Mouse (Mus musculus) large intestine, adult 2 months (tissue): Measurements from ENCODE around the gene Tubg1. TPM values are rescaled to one million over a fixed set of nuclear protein-coding genes. Genes with fewer than 3 reads are reported as not detected.
A peak's percentile ranks its signal among the peaks of the same experiment; 100 is the strongest.

Source experiments
- DNase-seq: peaks from one replicate; pipeline ENCODE4 v3.0.0-alpha.2; 2012; ENCODE audit warnings: low read depth, low spot score
- WGBS: fragments of 180-500 bp; shearing (Covaris S2); methylation state at CpG from one replicate; pipeline ENCODE4 v1.1.7; 2018; 5-methylcytosine and 5-hydroxymethylcytosine counted together
- polyA plus RNA-seq: library from polyadenylated mRNA; depleted of rRNA; stranded (reverse); fragments of >200 nt; gene quantifications from 2 replicates; pipeline ENCODE4 v1.2.3, GENCODE M21; 2012

The Tubg1 gene
- polyA plus RNA-seq, 1 experiment: 17.8 TPM

DNA sequence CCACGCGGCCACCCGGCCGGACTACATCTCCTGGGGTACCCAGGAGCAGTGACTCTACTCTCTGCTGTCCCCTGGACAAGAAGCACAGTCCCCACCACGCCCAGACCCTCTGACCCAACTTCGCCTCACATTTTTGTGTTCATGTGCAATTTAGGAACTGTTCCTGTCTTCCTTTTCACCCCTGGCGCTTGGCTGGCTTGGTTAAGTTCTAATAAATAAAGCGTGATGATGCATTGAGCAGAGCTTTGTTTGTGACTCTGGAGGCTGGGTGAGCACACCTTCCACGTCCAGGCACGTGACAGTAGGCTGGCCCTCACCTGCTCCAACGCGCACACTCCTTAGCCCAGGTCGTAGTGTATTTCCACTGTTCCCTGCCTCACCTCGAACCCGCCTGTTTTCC is 41.8 kb downstream of the Tubg1 start:
- no peak for DNase-seq
- 90% methylated on average over 15 of the region's 15 CpGs for WGBS

DNA sequence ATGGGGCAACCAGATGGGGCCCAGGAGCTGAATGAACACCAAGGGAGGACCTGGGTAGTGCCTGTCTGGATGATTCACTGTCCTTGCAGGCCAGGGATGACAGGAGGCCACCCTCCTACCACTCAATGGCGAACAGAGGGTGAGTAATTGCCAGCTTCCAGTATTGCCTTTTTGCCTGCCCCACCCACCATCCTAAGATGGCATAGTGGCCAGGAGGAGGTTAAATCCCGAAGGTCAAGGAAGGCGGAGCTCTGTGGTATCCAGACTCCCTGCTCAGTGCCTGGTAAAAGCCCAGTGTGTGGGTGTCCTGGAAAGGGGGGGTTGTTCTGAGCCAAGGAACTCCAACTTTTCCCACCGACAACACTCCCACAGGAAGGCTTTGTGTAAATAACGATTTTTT is 42.6 kb downstream of the Tubg1 start:
- 42% methylated on average over 5 of the region's 5 CpGs for WGBS
- DNase-seq: no peak

DNA sequence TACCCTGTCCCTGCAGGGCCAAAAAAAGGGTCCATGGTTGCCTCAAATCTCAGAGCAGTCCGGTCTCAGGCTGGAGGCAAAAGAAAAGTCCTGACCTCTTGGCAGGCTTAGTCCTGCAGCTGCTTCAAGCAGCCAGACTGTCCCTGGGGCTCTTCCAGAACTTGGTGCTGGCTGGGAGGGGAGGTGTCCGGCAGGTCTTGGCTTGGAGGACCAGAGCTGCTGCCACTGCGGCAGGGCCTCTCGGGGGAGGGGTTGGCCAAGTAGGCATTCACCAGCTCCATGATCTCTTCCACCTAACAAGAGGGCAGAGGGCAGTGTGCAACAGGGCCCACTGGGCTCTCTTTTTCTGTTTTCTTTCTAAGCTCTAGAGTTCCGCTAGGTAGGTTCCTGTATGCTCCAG is 43.0 kb downstream of the Tubg1 start:
- DNase-seq: no peak
- 65% methylated on average over 5 of the region's 5 CpGs for WGBS

DNA sequence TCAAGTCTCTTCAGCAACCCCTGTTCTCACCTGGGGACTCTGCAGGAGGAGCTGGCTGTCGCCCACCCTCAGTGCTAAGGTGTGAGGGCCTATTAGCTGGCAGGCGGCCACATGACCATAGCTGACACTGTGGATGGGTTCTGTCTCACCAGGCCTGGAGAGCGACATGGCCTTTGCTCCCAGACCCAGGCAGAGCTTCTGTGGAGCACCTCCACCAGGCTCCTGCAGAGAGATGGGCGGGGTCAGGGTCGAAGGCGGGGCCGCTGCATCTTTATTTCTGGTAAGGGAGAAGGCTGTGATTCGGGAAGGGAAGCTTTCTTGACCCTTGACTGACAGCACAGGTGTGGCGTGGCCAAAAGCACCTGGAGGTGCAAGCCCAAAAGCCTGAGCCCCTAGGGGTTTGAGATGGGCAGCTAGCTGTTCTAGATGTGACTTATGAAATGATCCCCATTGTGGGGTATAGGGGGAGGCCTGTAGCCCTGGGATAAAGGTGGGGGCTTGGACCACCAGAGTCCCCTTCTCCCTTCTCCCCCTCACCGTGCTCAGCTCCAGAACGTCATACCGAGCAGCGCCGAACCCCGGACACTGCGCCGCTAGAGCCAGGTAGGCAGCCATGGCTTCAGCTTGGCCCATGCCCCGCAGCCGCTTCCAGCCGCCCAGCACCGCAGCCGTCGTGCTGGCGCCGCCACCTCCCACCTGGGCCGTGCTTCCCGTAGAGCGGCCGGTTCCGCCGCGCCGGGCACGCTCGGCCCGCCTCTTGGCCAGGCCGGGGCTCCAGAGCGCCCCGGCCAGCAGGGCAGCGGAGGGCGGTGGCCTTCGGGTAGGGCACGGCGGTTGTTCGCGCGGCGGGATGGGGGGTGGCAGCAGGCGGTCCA is 44.0 kb downstream of the Tubg1 start:
- 81% methylated on average over 49 of the region's 49 CpGs for WGBS
- no peak for DNase-seq

DNA sequence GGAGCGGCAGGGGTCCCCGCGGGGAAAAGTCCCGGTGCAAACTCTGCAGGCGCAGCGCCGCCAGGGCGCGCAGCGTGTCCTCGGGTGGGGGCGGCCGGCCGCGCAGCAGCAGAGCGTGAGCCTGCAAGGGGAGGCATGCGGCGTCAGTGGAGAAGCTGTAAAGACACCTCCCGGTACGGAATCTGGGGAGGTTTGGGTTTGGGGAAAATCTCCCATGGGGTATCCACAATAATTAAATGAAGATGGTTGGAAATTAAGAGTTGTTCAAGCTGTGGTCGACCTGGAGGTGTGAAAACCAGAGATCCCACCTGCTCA is 44.6 kb downstream of the Tubg1 start:
- 82% methylated on average over 21 of the region's 21 CpGs for WGBS
- DNase-seq: no peak

DNA sequence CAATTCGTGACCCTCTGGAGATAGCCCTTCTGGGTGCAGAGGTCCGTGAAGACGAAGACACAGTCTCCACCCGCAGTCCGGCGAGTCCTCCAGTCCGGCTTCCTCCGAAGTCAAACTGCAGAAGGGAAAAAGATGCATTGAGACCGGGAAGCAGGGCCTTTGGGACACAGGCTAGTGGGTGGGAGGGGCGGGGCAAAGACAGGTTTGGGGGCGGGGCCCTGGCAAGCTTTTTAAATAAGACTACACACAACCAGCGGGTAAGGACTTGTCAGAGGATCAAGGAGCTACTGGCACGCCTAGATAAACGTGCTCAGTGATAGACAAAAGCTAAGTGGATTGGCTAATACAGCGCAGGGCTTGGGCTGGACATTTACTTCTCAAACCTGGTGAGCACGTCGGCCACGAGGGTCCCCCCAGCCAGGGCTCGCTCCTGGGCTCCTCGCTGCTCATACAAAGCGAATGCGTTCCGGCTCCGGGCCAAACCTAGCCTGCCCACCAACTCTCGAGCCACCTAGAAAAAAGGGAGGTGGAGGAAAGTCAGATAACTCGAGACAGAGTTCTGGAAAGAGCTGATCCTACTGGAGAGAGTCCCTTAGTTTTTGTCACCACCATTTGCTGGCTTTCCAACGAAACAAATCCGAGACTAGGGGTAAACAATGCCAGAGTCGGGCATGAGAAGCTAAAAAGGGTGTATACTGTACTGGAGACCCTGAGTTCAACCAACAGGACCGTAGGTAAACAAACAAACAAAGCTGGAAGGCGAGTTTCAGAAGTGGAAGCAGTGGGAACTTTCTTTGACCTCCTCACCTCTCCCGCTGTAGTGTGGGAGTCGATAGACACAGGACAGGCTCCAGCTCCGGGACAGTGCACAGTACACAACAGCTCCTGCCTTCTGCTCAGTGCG is 45.2 kb downstream of the Tubg1 start:
- 75% methylated on average over 35 of the region's 35 CpGs for WGBS
- no peak for DNase-seq

DNA sequence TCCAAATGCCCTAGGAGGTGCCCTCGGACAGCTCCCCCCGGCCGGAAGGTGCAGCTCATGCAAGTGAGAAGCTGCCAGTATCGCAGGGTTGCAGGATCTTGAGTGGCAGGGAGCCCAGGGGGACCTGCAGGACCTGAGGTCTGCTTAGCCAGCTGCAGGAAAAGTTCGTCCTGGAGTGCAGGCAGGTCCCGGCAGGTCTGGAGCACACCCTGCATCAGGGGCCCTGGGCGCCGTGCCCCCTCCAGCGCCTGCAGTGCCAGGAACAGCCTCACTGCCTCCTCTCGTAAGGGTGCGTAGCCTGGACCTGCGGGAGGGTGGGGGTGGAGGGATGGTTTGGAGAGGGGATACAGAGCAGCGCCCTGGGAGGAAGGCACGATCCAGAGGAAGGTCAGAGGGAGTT is 46.6 kb downstream of the Tubg1 start:
- WGBS: 94% methylated on average over 14 of the region's 14 CpGs
- no peak for DNase-seq

DNA sequence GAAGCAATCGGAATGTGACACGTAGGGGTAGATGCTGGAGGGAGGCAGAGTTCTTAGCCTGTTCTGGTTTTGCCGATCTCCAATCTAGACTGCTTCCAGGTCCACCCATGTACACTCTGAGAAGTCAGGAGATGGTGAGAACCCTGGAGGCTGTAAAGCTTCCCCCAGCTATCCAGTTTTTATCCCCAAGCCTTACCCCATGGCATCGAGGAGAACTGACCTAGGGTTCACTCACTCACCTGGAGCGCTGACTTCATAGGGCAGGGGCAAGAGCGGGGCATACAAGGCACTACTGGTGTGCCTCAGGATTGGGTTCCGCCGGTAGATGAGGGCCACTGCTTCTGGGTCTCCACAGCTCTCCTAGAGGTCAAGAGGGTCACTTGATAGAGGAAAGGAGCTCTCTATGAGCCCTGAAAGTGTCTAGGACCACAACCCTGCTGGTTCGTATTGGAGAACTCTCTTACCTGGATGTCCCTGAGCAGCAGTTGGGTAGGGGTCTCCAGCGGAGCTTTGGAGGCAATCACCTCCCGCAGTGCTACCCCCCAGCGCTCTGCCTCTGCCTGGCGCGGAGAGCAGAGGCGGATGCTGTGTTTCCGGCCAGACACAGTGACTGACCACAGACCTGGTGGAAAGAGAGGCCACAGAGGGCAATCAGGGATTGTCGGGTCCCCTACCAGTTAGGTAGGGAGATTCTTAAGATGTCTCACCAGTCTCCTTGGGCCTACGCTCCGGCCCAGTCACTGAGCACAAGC is 47.6 kb downstream of the Tubg1 start:
- DNase-seq: no peak
- 89% methylated on average over 19 of the region's 19 CpGs for WGBS

DNA sequence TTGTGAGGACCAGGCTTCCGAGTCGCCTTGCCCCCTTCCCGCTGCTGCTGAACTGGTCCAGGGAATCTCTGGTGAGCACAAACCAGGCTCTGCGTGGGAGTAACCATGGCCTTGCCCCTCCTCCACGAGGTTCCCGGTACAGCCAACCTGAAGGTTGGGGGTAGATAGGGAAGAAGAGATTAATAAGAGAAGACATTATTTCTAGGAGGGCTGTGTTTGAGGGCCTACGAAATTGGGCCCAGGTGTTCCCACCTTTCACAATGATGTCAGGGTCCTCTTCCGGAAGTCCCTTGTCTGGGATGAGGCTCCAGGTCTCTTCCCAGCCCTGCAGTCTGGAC is 48.2 kb downstream of the Tubg1 start:
- 81% methylated on average over 8 of the region's 8 CpGs for WGBS
- DNase-seq: no peak

DNA sequence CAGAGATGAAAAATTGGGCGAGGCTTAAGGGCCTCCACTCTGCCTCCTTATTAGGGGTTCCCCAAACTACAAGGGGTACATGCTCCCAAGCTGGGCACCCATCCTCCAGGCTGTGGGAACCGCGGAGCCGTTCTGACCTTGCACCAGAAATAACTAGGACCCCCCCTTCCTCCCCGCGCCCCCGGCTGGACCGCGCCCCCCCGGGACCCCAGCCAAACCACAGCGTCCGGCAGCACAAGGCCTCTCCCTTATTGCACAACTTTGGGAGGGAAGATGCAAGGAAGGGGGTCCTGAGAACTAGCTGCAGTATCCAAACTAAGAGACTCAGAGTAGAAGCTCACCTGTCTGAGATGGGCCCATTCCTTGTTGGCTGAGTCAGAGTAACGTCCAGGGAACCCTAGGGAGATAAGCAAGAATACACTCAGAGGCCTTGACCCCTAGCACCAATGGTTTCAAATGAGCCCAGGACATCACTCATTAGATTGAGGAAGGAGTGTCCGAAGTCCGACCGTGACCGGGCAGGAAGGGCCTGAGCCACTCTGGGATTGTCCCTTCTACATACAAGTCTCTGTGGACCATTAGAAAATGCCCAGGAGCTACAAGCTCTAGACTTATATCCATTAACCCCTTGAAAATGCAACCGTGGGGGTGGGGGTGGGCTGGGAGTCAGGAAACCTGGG is 48.7 kb downstream of the Tubg1 start:
- 53% methylated on average over 18 of the region's 18 CpGs for WGBS
- DNase-seq: no peak

DNA sequence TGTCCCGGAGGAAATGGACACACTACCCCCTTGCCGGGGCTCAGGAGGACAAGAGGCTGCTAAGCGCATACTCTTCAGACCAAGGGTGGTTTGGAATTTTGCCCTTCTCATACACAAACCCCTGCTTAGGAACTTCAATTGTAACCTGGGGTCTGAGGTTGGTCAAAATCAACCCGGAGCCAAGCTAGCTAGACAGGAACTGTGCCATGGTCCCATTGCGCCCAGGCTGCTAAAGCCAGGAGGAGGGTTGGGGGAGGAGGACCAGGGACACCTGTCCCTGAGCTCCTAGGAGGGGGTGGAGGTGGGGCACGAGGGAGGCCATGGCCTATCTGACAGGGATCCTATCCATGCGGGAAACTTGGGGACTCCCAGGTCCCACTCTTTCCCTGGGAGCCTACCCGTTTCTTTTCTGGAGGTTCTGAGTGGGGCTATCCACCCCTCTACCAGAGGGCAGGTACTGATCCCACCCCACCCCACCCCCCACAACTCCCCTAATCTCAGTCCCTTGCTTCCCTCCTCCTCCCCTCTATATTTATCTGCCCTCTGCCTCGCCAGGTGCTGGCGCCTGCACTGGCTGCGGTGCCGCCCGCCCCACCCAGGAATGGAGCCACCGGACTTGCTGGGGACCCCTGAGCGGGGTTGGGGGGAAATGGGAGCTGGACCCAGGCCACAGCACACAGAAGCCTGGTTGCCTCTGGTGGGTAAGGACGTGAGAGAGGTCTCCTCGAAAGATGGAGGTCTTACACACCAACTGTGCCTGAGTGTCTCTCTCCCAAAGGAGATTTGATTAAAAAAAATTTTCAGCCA is 49.8 kb downstream of the Tubg1 start:
- DNase-seq: no peak
- 12% methylated on average over 17 of the region's 17 CpGs for WGBS

DNA sequence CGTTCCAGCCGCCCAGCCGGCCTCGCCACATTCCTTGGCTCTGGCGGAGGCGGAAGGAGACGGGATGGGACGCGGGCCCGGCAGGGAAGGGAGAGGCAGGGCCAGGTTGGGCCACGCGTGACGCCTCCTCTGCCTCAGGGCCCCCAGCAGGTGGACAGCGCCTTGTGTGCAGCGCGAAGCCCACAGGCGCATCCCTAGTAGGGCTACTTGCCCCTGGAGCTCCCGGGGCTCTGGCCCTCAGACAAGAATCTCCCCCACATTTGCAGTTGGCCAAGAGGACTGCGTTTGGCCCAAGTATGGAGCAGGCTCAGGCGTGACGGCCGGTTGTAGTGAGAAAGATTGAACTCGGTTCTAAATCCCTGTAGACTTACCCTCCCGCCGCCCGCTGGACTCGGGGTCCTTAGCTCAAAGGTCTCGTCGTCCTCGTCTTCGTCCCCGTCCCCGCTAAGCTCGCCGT is 50.6 kb downstream of the Tubg1 start, which contains the start of gene Cntnap1:
TSS of gene Cntnap1 (plus strand) at position 170 of the 457 bp plus-strand sequence.
- DNase-seq: no peak
- under 1% methylated on average over 35 of the region's 35 CpGs for WGBS

DNA sequence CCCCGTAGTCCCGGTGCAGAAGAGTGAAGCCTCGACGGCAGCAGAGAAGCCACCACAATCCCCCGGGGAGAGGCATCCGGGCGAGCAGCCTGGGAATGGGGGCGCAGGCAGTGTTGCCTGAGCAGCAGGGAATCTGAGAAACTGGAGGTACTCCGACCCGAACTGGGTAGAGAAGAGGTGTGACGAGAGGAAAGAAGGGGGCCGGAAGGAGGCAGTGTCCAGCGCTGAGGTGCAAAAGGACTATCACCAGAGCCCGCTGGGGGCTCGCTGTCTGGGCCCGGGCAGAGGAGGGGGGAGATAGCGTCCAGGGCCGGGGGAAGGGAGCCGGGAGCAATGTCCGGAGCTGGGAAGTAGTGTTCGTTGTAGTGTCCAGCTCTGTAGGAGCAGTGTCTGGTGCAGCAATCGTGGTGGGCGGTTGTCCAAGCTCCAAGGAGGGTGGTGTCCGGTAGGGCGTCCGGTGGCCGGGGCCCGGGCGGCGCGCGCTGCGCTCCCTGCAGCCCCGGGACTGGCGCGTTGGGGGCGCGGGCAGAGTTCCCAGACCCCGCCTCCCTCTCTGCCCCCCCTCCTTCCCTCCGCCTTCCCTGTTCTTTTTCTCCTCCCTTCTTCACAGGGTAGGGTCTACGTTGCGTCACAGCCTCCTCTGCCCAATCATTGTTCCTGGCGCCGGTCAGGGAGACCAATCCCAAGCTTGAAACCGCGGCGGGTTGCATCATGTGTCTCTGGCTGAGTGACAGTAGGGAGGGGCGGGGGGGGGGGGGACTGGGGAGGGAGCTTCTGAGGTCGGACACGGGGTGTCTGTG is 51.3 kb downstream of the Tubg1 start, which contains the start of gene Plekhh3:
TSS of gene Plekhh3 (minus strand) at position 541 of the 800 bp plus-strand sequence.
- WGBS: under 1% methylated on average over 48 of the region's 50 CpGs
- DNase-seq: peak; percentile 89

DNA sequence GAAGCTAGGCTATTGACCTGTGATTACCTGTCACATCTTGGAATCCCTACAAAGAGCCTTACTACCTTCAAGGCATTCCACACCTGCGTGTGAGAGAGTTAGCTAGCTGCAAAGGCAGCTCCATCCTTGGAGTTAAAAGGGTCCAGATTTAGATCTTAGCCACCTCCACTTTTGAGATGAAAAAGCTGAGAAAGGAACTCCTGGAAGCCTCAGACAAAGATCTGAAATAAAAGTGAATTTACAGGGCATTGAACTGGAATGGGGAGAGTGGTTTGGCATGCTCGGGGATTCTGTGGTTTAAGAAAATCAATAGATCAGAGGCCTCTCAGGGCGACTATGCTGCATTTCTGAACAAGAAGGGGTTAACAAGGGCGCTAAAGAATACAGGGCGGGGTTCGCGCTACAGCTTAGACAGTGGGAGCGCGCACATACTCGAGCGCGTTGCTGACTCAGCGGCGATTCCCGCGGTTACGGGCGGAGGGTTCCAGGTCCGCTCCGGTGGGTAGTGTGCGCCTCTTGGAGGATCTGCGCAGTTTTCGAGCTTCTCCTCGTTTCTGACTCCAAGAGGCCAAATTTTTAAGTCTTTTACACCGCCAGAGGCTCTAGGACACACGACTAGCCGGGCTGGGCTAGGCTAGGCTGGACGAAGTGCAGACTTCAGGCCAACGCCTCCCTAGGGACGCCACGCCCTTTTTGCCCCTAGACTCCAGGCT is 52.1 kb downstream of the Tubg1 start:
- WGBS: 1% methylated on average over 31 of the region's 31 CpGs
- peak; percentile 70 for DNase-seq

DNA sequence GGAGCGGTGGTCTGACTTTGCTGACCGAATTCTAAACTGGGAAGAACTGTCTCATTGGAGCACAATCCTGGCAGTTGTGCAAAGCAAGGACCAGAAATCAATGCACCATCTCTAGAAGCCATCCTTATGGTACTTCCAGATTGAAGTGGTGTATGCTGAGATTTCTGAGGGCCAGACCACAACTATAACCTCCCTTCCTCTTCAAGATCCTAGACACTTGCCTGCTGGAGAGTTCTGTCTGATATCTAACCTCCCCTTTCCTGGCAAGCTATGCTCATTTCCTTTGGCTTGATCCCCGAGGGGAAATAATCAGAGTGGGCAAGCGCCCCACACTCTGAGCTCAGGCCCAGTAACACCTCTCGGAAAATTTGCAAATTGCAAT is 52.7 kb downstream of the Tubg1 start:
- DNase-seq: no peak
- WGBS: 8% methylated on average over 5 of the region's 5 CpGs

DNA sequence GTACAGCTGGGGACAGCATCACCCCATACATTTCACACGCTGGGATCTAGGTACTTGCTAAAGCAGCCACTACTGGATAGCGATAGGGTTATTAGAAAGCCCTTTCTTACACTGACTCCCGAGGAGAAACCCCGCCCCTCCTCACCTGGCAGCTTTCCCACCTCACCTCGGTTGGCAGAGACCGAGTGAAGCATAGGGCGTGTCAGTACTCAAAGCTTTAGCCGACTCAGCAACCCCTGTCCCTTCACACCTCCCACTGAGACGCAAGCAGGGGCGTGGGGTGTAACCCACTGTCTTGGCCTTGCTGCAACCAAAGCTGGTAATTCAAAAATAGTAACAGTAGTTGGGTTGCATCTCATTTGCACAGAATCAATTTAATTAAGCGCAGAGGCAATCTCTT is 53.4 kb downstream of the Tubg1 start:
- peak; percentile 65 for DNase-seq
- 3% methylated on average over 11 of the region's 11 CpGs for WGBS

DNA sequence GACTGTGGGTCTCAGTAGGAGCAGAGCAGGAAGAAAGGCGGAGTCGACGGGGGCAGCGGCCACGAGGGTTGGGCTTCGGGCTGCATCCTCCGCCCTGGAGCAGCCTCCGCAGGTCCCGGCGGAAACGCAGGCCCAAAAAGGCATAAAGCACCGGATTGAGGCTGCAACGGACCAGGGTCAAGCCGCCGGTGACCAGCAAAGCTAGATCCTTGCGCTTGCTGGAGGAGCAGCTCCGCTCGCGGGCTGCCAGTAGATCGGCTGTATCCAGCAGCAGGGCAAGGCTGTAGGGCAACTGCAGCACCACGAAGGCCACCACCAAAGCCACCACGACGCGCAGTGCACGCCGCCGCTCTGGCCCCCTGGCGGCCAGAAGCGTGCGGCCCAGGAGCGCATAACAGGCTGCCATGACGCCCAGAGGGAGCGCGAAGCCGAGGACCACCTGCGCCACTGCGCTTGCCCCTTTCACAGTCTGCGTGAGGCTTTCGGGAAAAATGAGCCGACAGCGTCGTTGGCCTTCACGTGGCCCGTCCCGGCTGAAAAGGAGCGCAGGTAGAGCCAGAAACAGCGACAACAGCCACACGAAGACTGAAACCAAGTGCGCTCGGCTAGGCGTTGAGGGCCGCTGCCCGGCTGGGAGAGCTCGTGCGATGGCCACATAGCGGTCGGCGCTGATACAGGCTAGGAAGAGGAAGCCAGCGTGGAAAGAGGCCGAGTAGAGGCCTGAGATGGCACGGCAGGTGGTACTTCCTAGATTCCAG is 54.1 kb downstream of the Tubg1 start:
- WGBS: 6% methylated on average over 61 of the region's 61 CpGs
- peak; percentile 50 for DNase-seq
